Mouse (Mus musculus): ENCODE results near the gene Ess2. TPM values are rescaled to one million over a fixed set of nuclear protein-coding genes. Genes with fewer than 3 reads are reported as not detected.
A peak's percentile ranks its signal among the peaks of the same experiment; 100 is the strongest.

Ess2 gene
- polyA plus RNA-seq, 1 experiment from 2014 or later: 22.6 TPM

DNA sequence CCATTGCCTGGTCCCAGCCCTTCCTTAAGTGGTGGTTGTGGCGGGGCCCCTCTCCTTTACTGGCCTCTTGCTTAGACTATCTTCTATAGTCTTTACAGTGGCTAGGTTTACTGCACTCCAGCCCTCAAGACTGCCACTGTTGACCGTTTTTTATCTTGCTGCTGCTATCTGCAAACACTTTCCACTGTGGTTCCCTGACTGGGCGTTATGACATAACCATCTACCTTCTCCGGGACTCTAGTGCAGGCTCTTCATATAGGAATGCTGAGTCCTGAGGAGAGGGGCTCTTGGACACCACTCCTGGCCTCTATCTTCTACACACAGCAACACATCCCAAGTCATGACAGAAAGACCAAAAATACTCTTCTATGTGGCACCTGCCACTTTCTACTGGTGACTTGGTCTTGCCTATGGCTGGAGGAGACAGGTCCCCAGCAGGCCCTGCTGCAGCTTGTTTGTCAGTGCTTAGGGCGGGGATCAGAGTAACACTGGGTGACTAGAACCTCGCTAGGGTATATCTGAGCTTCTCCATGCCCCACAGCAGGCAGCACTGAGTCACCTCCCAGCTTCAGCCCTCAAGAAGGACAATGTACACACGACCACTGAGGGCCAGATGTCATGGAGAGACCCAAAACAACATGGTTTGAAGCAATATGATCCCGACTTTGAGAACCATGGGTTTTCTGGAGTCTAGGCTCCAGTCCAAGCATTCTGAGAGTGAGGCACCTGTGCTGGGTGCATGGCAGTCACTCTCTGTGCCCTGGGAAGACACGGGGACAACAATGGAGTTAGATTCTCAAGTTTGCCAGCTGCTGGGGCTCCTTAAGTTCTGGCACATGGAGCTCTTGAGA lies 22.7 kb upstream of the Ess2 start:
- no peak overlapping the region for H3K27ac ChIP-seq (ENCODE audit: low read length)
- H3K4me1 ChIP-seq (ENCODE audit: insufficient read depth, low read depth, low read length): no peaks in the 10 kb centered on the region
- no peaks in the 10 kb centered on the region for H3K9me3 ChIP-seq (ENCODE audit: low read length)
- 50% methylated on average over 9 of the region's 9 CpGs for WGBS
- no peak overlapping the region for H3K4me2 ChIP-seq (replicated peaks; ENCODE audit: low read depth, low read length)
- no peak overlapping the region for H3K4me3 ChIP-seq (ENCODE audit: low read depth, low read length)
- DNase-seq (ENCODE audit: low spot score): no peak
- H3K36me3 ChIP-seq (ENCODE audit: insufficient read depth, low read length): no peaks in the 10 kb centered on the region
- TF ChIP-seq CTCF (IDR thresholded peaks at IDR 0.05) (no peak), EP300 (IDR thresholded peaks at IDR 0.05) (no peak)
- H3K9ac ChIP-seq (replicated peaks; ENCODE audit: low read depth): no peak overlapping the region
- H3K27me3 ChIP-seq (replicated peaks; ENCODE audit: insufficient read depth, low read length): no peaks in the 10 kb centered on the region
- ATAC-seq: no peak

DNA sequence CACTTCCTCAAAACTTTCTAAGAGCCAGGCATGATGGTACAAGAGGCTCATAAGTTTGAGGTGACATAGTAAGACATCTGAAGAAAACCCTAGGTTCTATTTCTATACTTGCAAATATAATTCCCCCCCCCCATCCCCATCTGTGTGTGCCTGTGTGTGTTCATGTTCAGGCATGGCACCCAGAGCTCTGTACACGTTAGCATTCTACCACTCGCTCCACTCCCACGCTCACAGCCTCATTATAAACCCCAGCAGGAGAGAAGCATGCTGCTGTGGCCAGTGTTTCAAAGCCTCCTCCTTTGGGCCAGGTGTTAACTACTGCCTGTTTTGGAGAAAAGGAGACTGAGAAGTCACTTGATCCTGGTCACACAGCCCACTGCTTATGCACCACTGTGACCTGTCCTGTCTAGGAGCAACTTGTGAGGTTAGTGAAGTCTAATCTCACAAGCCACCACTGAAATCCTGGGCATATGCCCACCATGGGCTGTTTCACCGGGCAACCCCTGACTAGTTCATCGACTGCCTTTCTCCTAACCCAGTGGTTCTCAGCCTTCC lies 20.8 kb upstream of the Ess2 start:
- H3K4me1 ChIP-seq (ENCODE audit: insufficient read depth, low read depth, low read length): no peaks in the 10 kb centered on the region
- no peak for DNase-seq (ENCODE audit: low spot score)
- no peak overlapping the region for H3K9ac ChIP-seq (replicated peaks; ENCODE audit: low read depth)
- TF ChIP-seq CTCF (IDR thresholded peaks at IDR 0.05) (no peak), EP300 (IDR thresholded peaks at IDR 0.05) (no peak)
- H3K4me2 ChIP-seq (replicated peaks; ENCODE audit: low read depth, low read length): no peak overlapping the region
- H3K27ac ChIP-seq (ENCODE audit: low read length): no peak overlapping the region
- H3K9me3 ChIP-seq (ENCODE audit: low read length): no peaks in the 10 kb centered on the region
- H3K4me3 ChIP-seq (ENCODE audit: low read depth, low read length): no peak overlapping the region
- no peak for ATAC-seq
- no peaks in the 10 kb centered on the region for H3K27me3 ChIP-seq (replicated peaks; ENCODE audit: insufficient read depth, low read length)
- WGBS: 78% methylated on average over 5 of the region's 5 CpGs
- no peaks in the 10 kb centered on the region for H3K36me3 ChIP-seq (ENCODE audit: insufficient read depth, low read length)

DNA sequence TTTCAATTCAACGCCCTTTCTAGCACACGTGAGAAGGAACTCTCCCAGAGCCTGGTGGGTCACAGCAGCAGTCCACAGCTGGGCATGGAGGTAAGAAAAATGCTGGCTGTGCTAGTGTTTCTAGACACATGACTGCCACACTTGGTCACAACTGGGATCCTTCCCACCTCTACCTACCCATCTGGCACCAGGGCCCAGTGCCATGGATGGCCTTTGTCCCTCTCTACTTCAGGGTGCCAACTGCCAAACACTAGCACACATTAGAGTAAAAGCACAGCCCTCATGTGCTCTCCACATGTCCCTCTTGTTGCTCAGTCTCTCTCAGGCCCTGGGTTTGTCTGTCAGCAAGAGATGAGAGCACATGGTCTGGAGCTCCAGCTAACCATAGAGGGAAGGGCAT lies 18.5 kb upstream of the Ess2 start:
- Histone ChIP-seq H3K4me2 (replicated peaks; ENCODE audit: low read depth, low read length) (no peak overlapping the region), H3K27ac (ENCODE audit: low read length) (no peak overlapping the region), H3K27me3 (replicated peaks; ENCODE audit: insufficient read depth, low read length) (no peaks in the 10 kb centered on the region), H3K9me3 (ENCODE audit: low read length) (no peaks in the 10 kb centered on the region), H3K9ac (replicated peaks; ENCODE audit: low read depth) (no peak overlapping the region), H3K4me3 (ENCODE audit: low read depth, low read length) (no peak overlapping the region), H3K4me1 (ENCODE audit: insufficient read depth, low read depth, low read length) (no peaks in the 10 kb centered on the region), H3K36me3 (ENCODE audit: insufficient read depth, low read length) (no peaks in the 10 kb centered on the region)
- no peak for DNase-seq (ENCODE audit: low spot score)
- TF ChIP-seq CTCF (IDR thresholded peaks at IDR 0.05) (no peak), EP300 (IDR thresholded peaks at IDR 0.05) (no peak)
- no peak for ATAC-seq
- WGBS: 82% methylated on average over 2 of the region's 2 CpGs

DNA sequence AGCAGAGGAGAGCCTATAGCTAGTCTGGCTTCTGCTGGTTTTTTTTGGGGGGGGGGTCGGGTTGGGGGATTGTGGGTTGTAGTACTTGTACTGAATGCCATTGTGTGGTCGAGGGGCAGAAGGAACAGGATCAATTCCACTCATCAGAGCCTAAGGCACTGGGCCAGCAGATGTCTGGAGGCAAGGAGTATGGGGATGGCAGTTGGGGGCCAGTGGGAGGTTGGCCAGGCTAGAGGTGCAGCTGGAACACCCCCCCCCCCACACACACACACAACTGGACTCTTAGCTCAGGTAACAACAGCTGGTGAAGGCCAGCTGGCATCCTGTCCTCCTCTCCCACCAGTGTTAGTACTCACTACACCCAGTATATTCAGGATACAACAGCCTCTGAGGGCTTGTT lies 18.1 kb upstream of the Ess2 start:
- Histone ChIP-seq H3K4me2 (replicated peaks; ENCODE audit: low read depth, low read length) (no peak overlapping the region), H3K36me3 (ENCODE audit: insufficient read depth, low read length) (no peaks in the 10 kb centered on the region), H3K4me1 (ENCODE audit: insufficient read depth, low read depth, low read length) (no peaks in the 10 kb centered on the region), H3K9ac (replicated peaks; ENCODE audit: low read depth) (no peak overlapping the region), H3K27me3 (replicated peaks; ENCODE audit: insufficient read depth, low read length) (no peaks in the 10 kb centered on the region), H3K4me3 (ENCODE audit: low read depth, low read length) (no peak overlapping the region), H3K9me3 (ENCODE audit: low read length) (no peaks in the 10 kb centered on the region), H3K27ac (ENCODE audit: low read length) (peak overlapping the region; percentile 89)
- WGBS: 23% methylated on average over 2 of the region's 2 CpGs
- ATAC-seq: no peak
- no peak for DNase-seq (ENCODE audit: low spot score)
- TF ChIP-seq CTCF (IDR thresholded peaks at IDR 0.05) (no peak), EP300 (IDR thresholded peaks at IDR 0.05) (no peak)

DNA sequence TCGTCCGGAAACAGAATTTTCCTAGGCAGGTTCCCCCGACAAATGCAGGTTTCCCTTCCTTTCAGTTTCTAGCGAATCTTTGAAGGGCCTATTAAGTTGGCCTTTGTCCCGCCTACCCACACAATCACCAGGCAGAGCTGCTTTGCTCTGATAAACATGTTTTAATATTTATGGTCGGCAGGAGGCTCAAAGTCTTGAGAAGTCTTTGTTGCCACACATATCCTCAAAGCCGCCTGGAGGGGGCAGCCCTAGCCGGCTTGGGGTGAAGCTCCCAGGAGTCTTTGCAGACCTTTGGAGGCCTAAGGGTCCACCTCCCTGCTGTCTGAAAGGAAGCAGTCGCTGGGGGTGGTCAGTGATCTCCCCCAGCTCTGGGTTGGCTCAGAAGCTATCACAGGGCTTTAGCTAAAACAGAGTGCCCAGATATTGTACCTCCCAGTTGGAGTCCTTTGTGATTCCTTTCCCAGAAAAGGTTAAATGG lies 17.5 kb upstream of the Ess2 start:
- TF ChIP-seq EP300 (IDR thresholded peaks at IDR 0.05) (no peak), CTCF (IDR thresholded peaks at IDR 0.05) (peak; percentile 82)

DNA sequence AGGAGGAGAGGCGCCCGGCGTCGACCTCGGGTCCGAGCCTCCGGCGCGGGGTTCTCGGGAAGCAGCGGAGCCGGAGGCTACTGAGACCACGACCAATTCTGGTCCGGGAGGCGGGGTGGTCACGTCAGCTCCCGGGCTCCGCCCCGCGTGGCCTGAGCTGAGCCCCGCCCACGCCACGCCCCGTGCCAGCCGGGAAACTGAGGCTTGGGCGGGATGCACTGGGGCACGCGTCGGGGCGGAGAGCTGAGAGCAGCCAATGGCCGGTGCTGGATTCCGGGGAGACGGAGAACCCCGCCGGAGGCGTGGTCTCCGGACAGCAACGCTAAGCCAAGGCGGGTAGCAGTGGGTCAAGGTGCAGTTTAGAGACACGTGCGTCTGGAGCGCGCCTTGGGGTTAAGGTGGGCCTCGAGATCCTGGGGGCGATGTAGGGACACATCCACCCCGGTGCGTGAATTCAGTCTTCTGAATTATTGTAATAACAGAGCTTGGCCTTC lies 17.0 kb upstream of the Ess2 start, which contains the start of gene Slc25a1:
Slc25a1 (minus strand) TSS at position 133 of the 494 bp plus-strand sequence.
- no peak for TF ChIP-seq CTCF (IDR thresholded peaks at IDR 0.05)
- TF ChIP-seq EP300 (IDR thresholded peaks at IDR 0.05): no peak
- ATAC-seq: peak; percentile 74
- Histone ChIP-seq H3K36me3 (ENCODE audit: insufficient read depth, low read length) (no peaks in the 10 kb centered on the region), H3K9ac (replicated peaks; ENCODE audit: low read depth) (peak within 1 kb of the TSS; percentile 79), H3K27ac (ENCODE audit: low read length) (peak within 1 kb of the TSS; percentile 89), H3K4me3 (ENCODE audit: low read depth, low read length) (peak within 1 kb of the TSS; percentile 76), H3K4me2 (replicated peaks; ENCODE audit: low read depth, low read length) (peak within 1 kb of the TSS; percentile 99), H3K9me3 (ENCODE audit: low read length) (no peaks in the 10 kb centered on the region), H3K27me3 (replicated peaks; ENCODE audit: insufficient read depth, low read length) (no peaks in the 10 kb centered on the region), H3K4me1 (ENCODE audit: insufficient read depth, low read depth, low read length) (no peaks in the 10 kb centered on the region)
- WGBS: 1% methylated on average over 40 of the region's 47 CpGs
- DNase-seq (ENCODE audit: low spot score): peak; percentile 71

More for the DNA sequence above, 17.5 kb upstream of the Ess2 start:
- H3K4me1 ChIP-seq (ENCODE audit: insufficient read depth, low read depth, low read length): no peaks in the 10 kb centered on the region
- H3K4me2 ChIP-seq (replicated peaks; ENCODE audit: low read depth, low read length): peak overlapping the region; percentile 99
- DNase-seq (ENCODE audit: low spot score): peak; percentile 97
- peak; percentile 87 for ATAC-seq
- H3K36me3 ChIP-seq (ENCODE audit: insufficient read depth, low read length): no peaks in the 10 kb centered on the region
- no peaks in the 10 kb centered on the region for H3K27me3 ChIP-seq (replicated peaks; ENCODE audit: insufficient read depth, low read length)
- H3K4me3 ChIP-seq (ENCODE audit: low read depth, low read length): peak overlapping the region; percentile 76
- under 1% methylated on average over 9 of the region's 9 CpGs for WGBS
- H3K9ac ChIP-seq (replicated peaks; ENCODE audit: low read depth): peak overlapping the region; percentile 79
- peak overlapping the region; percentile 89 for H3K27ac ChIP-seq (ENCODE audit: low read length)
- H3K9me3 ChIP-seq (ENCODE audit: low read length): no peaks in the 10 kb centered on the region
